Mouse (Mus musculus) stomach, postnatal 0 days (tissue): ENCODE data around the gene Rfc4.

Source experiments
- CTCF ChIP-seq: IDR thresholded peaks from 2 replicates; pipeline ENCODE4 v1.5.1; 2016; ENCODE audit warnings: antibody characterized with exemption, low read depth, mild to moderate bottlenecking, moderate library complexity
- EP300 ChIP-seq: optimal IDR thresholded peaks from 2 replicates; pipeline ENCODE3; 2016; ENCODE audit warnings: antibody characterized with exemption

- no peak for TF ChIP-seq CTCF
- no peak for TF ChIP-seq EP300
Observed at GRCm38 (mm10) chr16:23174855-23175254, 47.3 kb upstream of the Rfc4 start.
